Mouse (Mus musculus): ENCODE results near the gene Htra1.

- TF ChIP-seq GATA1 (IDR thresholded peaks at IDR 0.05; ENCODE audit: borderline replicate concordance, low read length) (no peak), FLI1 (IDR thresholded peaks at IDR 0.05; ENCODE audit: low read length) (no peak)
Measured at GRCm38 (mm10) chr7:130896064-130896463, 39.8 kb upstream of the Htra1 start.

All from megakaryocyte, embryonic 14.5 days (primary cell).